Mouse (Mus musculus) cerebellum, adult (tissue): ENCODE measurements around the gene Scgb1b17.
"Not testable (repeated sequence)": the region's sequence is repeated elsewhere in the genome, so short reads cannot be mapped to it uniquely, and the experiment has no call there.

Source experiments
- ATAC-seq: cut with Nextera tagmentation; 2 replicates; pipeline ENCODE4 v1.9.2; 2017; ENCODE audit warnings: mild to moderate bottlenecking, moderate library complexity, mixed read lengths; ENCODE audit not compliant: insufficient number of reproducible peaks, low FRiP score, low TSS enrichment

Scgb1b17 gene

DNA sequence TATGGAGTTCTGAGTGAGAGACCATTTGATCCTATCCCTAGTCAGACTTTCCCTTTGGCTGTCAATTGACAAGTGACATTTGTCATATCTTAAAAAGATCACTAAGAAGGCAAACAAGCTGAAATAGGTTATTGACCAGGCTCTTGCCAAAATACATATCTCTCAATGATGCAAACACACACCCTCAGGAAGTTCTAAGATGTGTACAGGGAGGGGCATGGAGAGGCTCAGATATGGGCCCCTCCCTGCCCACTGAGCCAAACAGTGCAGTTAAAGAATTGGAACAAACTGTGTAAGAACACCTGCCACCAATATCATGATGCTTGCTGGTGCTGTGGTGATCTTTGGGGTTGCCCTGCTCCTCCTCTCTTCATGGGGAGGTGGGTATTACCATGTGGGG is at the start of gene Scgb1b17:
TSS of gene Scgb1b17 (plus strand) at position 301 of the 400 bp plus-strand sequence.
- not testable (repeated sequence) for ATAC-seq

DNA sequence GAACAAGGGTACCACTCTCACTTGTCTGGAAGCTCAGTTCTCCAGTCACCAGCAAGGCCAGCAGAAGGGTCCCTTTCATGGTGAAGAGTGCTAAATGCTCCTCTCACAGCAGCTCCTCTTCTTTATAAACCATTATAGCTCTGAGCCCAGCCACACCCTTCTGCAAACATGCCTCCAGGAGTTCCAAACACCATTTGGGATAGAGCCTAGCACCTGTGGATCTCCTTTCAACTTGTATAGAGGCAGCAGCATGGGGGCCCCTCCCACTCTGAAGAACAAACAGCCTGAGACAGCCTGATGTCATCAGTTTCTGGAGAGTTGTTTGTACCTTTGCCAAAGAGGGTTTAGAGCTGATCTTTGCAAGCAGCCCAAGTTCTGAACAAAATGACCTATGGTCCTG is 6.8 kb upstream of the Scgb1b17 start, which contains the start of gene Scgb2b17:
TSS of gene Scgb2b17 (minus strand) at position 101 of the 400 bp plus-strand sequence.
- ATAC-seq: not testable (repeated sequence)
